Mouse (Mus musculus): ENCODE data around the gene Rabgef1. TPM values are rescaled to one million over a fixed set of nuclear protein-coding genes. Genes with fewer than 3 reads are reported as not detected.

Gene Rabgef1
- total and polyA plus RNA-seq, 3 experiments: 23.4 to 80.4 (median 48.2) TPM

DNA sequence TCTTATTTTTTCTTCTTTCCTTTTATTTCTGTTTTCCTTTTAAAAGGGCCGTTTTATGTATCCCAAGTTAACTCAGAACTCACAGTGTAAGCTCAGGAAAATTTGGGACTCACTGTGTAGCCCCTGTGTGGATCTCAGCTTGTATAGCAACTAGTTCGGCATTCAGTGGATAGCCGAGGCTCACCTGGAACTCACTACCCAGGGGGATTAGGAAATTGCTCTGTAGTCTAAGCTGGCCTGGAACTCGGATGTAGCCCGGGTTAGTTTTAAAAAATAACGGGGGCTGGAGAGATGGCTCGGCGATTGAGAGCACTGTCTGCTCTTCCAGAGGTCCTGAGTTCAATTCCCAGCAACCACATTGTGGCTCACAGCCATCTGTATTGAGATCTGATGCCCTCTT, 85.7 kb downstream of the Rabgef1 start:
- TF ChIP-seq POLR2AphosphoS5 (IDR thresholded peaks at IDR 0.05; ENCODE audit: insufficient replicate concordance, low read depth, low read length) (no peak), GATA2 (IDR thresholded peaks at IDR 0.05; ENCODE audit: borderline replicate concordance, low read depth, low read length) (no peak), CTCF (IDR thresholded peaks at IDR 0.05; ENCODE audit: low read depth, low read length) (no peak), GATA1 (IDR thresholded peaks at IDR 0.05; ENCODE audit: borderline replicate concordance, low read length) (no peak), TAL1 (conservative IDR thresholded peaks at IDR 0.05; ENCODE audit: low read depth, low read length) (no peak)
- Histone ChIP-seq H3K9me3 (replicated peaks) (no peaks in the 10 kb centered on the region), H3K36me3 (replicated peaks) (peaks cover 49% of the 10 kb centered on the region), H3K27me3 (ENCODE audit: insufficient read depth, low read length) (no peaks in the 10 kb centered on the region), H3K4me3 (ENCODE audit: low read depth, low read length) (peak overlapping the region; percentile 88), H3K4me1 (ENCODE audit: insufficient read depth, low read depth, low read length) (peaks cover 32% of the 10 kb centered on the region)
- ATAC-seq (ENCODE audit: extremely low read depth, insufficient number of reproducible peaks, low FRiP score, poor library complexity, severe bottlenecking) (no peak), DNase-seq (ENCODE audit: low spot score) (no peak)

GRCm38 (mm10) chr5:130263454-130263853, 91.9 kb downstream of the Rabgef1 start:
- no peak overlapping the region for H3K4me3 ChIP-seq (ENCODE audit: low read depth, low read length)
- no peak for DNase-seq (ENCODE audit: low spot score)
- H3K27me3 ChIP-seq (ENCODE audit: insufficient read depth, low read length): no peaks in the 10 kb centered on the region
- ATAC-seq (ENCODE audit: extremely low read depth, insufficient number of reproducible peaks, low FRiP score, poor library complexity, severe bottlenecking): no peak
- TF ChIP-seq GATA2 (IDR thresholded peaks at IDR 0.05; ENCODE audit: borderline replicate concordance, low read depth, low read length) (no peak), GATA1 (IDR thresholded peaks at IDR 0.05; ENCODE audit: borderline replicate concordance, low read length) (no peak), TAL1 (conservative IDR thresholded peaks at IDR 0.05; ENCODE audit: low read depth, low read length) (no peak), CTCF (IDR thresholded peaks at IDR 0.05; ENCODE audit: low read depth, low read length) (no peak), POLR2AphosphoS5 (IDR thresholded peaks at IDR 0.05; ENCODE audit: insufficient replicate concordance, low read depth, low read length) (no peak)
- peaks cover 89% of the 10 kb centered on the region for H3K36me3 ChIP-seq (replicated peaks)
- peaks cover 32% of the 10 kb centered on the region for H3K4me1 ChIP-seq (ENCODE audit: insufficient read depth, low read depth, low read length)
- no peaks in the 10 kb centered on the region for H3K9me3 ChIP-seq (replicated peaks)

Other genes starting within 250 kb of the Rabgef1 start
- 122 and 152 TPM in 2 replicates for gene Vkorc1l1, start 229.8 kb upstream of the Rabgef1 start, total RNA-seq (2014; fragmentation: Nextera tagmentation)
- gene Vkorc1l1, start 229.8 kb upstream of the Rabgef1 start, total RNA-seq (2017): 76.7 and 90.2 TPM in 2 replicates
- 21.6 and 24.1 TPM in 2 replicates for gene Vkorc1l1, start 229.8 kb upstream of the Rabgef1 start, polyA plus RNA-seq (2012)
- 53.6 and 54.1 TPM in 2 replicates for gene Gusb, start 168.7 kb upstream of the Rabgef1 start, total RNA-seq (2014; fragmentation: Nextera tagmentation)
- gene Gusb, start 168.7 kb upstream of the Rabgef1 start, total RNA-seq (2017): 68.0 and 74.6 TPM in 2 replicates
- gene Gusb, start 168.7 kb upstream of the Rabgef1 start, polyA plus RNA-seq (2012): 19.5 and 21.9 TPM in 2 replicates
- 32.8 and 48.6 TPM in 2 replicates for gene Asl, start 142.6 kb upstream of the Rabgef1 start, total RNA-seq (2014; fragmentation: Nextera tagmentation)
- gene Asl, start 142.6 kb upstream of the Rabgef1 start, total RNA-seq (2017): 29.4 and 34.2 TPM in 2 replicates
- gene Asl, start 142.6 kb upstream of the Rabgef1 start, polyA plus RNA-seq (2012): 22.6 and 23.9 TPM in 2 replicates
- 86.2 and 94.0 TPM in 2 replicates for gene Crcp, start 142.5 kb upstream of the Rabgef1 start, total RNA-seq (2014; fragmentation: Nextera tagmentation)
- 45.0 and 46.7 TPM in 2 replicates for gene Crcp, start 142.5 kb upstream of the Rabgef1 start, total RNA-seq (2017)
- gene Crcp, start 142.5 kb upstream of the Rabgef1 start, polyA plus RNA-seq (2012): 10.2 and 12.4 TPM in 2 replicates
- gene Tpst1, start 98.5 kb upstream of the Rabgef1 start, total RNA-seq (2014; fragmentation: Nextera tagmentation): not detected in 2 replicates
- gene Tpst1, start 98.5 kb upstream of the Rabgef1 start, total RNA-seq (2017): 0.22 and 0.58 TPM in 2 replicates
- gene Tpst1, start 98.5 kb upstream of the Rabgef1 start, polyA plus RNA-seq (2012): not detected in 2 replicates
- 5.0 and 6.9 TPM in 2 replicates for gene Kctd7, start 26.9 kb upstream of the Rabgef1 start, total RNA-seq (2014; fragmentation: Nextera tagmentation)
- 10.2 and 10.3 TPM in 2 replicates for gene Kctd7, start 26.9 kb upstream of the Rabgef1 start, total RNA-seq (2017)
- gene Kctd7, start 26.9 kb upstream of the Rabgef1 start, polyA plus RNA-seq (2012): 7.8 and 10.3 TPM in 2 replicates
- gene Tmem248, start 45.3 kb downstream of the Rabgef1 start, total RNA-seq (2014; fragmentation: Nextera tagmentation): 62.4 and 63.5 TPM in 2 replicates
- 39.4 and 40.6 TPM in 2 replicates for gene Tmem248, start 45.3 kb downstream of the Rabgef1 start, total RNA-seq (2017)
- 27.3 and 34.6 TPM in 2 replicates for gene Tmem248, start 45.3 kb downstream of the Rabgef1 start, polyA plus RNA-seq (2012)
- gene Sbds, start 83.7 kb downstream of the Rabgef1 start, total RNA-seq (2014; fragmentation: Nextera tagmentation): 112 and 123 TPM in 2 replicates
- gene Sbds, start 83.7 kb downstream of the Rabgef1 start, total RNA-seq (2017): 76.1 and 91.8 TPM in 2 replicates
- 18.9 and 28.1 TPM in 2 replicates for gene Sbds, start 83.7 kb downstream of the Rabgef1 start, polyA plus RNA-seq (2012)
- gene Tyw1, start 83.8 kb downstream of the Rabgef1 start, total RNA-seq (2014; fragmentation: Nextera tagmentation): 27.2 and 29.0 TPM in 2 replicates
- gene Tyw1, start 83.8 kb downstream of the Rabgef1 start, total RNA-seq (2017): 26.3 and 26.7 TPM in 2 replicates
- gene Tyw1, start 83.8 kb downstream of the Rabgef1 start, polyA plus RNA-seq (2012): 6.5 and 6.7 TPM in 2 replicates
- gene Caln1, start 197.7 kb downstream of the Rabgef1 start, total RNA-seq (2014; fragmentation: Nextera tagmentation): not detected in 2 replicates
- gene Caln1, start 197.7 kb downstream of the Rabgef1 start, total RNA-seq (2017): 0.06 and 0.11 TPM in 2 replicates
- gene Caln1, start 197.7 kb downstream of the Rabgef1 start, polyA plus RNA-seq (2012): not detected in 2 replicates
- gene A330070K13Rik, start 212.8 kb downstream of the Rabgef1 start, total RNA-seq (2014; fragmentation: Nextera tagmentation): not detected in 2 replicates
- not detected in 2 replicates for gene A330070K13Rik, start 212.8 kb downstream of the Rabgef1 start, total RNA-seq (2017)
- gene A330070K13Rik, start 212.8 kb downstream of the Rabgef1 start, polyA plus RNA-seq (2012): not detected in 2 replicates

All from G1E (cell line).